Mouse (Mus musculus): ENCODE data around the gene Trem3. TPM values are rescaled to one million over a fixed set of nuclear protein-coding genes. Genes with fewer than 3 reads are reported as not detected.

The Trem3 gene
- not detected in 2 replicates for polyA plus RNA-seq (2016; fragmentation: Nextera tagmentation; extraction: Ambion mirVana)

DNA sequence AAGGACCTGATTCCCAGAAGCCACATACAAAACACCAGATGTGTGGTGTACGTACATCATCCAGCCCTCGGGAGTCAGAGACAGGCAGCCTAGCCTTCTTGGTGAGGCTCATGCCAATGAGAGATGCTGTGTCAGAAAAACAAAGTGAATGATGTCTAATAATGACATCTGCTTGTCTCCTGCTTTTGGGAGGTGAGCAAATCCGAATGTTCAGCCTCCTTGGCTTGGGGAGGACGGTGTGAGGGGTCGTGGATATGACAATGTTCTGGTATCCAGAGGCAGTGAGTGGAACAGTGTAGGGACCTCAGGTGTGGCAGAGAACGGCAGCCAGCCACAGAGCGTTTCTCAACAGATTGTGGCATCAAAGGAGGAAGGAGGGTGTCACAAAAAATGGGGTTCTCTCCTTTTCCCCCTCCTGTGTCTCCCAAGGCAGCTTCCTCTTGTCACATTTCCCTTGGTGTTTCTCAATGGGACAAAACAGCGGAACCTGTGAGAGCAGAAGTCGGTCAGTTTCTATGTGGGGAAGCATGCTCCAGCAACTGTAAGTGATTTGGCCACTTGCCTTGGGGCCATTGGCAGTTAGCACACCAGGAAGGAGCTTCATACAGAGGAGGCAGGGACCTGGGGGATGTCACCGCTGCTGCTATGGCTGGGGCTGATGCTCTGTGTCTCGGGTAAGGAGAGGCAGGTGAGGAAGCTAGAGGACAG is at the start of gene Trem3:
Gene Trem3, plus strand, starts transcription at position 557 of the 708 bp plus-strand sequence.
- Histone ChIP-seq H3K4me3 (no peak within 1 kb of the TSS), H3K9me3 (no peaks in the 10 kb centered on the region), H3K4me1 (no peaks in the 10 kb centered on the region), H3K27me3 (replicated peaks; ENCODE audit: low read depth, poor library complexity, severe bottlenecking) (no peaks in the 10 kb centered on the region), H3K27ac (replicated peaks) (no peak within 1 kb of the TSS), H3K36me3 (replicated peaks) (no peaks in the 10 kb centered on the region)
- WGBS, result 81% methylated on average over 11 of the region's 11 CpGs
- no peak for DNase-seq (ENCODE audit: low spot score)

DNA sequence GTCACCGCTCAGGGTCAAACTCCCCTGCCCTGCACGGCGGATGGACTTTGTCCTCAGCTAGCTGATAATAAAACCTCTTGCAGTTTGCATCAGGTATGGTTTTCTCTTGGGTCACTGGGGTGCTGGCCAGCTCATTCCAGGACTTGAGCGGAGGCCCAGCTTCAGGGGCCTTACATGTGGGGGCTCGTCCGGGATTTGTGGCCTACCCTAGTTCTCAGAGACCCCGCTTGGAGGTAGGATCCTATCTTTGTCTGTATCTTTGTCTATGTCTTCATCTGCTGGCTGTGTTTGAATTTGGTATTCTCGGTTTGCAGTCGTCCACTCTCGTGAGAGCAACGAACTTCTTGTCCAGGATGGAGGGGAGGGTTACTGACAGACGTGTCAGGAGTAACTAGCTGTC is 44.5 kb upstream of the Trem3 start:
- H3K4me3 ChIP-seq, result no peak overlapping the region
- no peak for DNase-seq (ENCODE audit: low spot score)
- H3K27me3 ChIP-seq (replicated peaks; ENCODE audit: low read depth, poor library complexity, severe bottlenecking), result no peaks in the 10 kb centered on the region
- no peak overlapping the region for H3K27ac ChIP-seq (replicated peaks)
- H3K36me3 ChIP-seq (replicated peaks), result no peaks in the 10 kb centered on the region
- no peaks in the 10 kb centered on the region for H3K4me1 ChIP-seq
- WGBS, result 94% methylated on average over 12 of the region's 12 CpGs
- peaks cover 27% of the 10 kb centered on the region for H3K9me3 ChIP-seq

GRCm38 (mm10) chr17:48212596-48212995 is 35.0 kb upstream of the Trem3 start:
- H3K4me3 ChIP-seq, result no peak overlapping the region
- H3K4me1 ChIP-seq, result no peaks in the 10 kb centered on the region
- H3K36me3 ChIP-seq (replicated peaks), result no peaks in the 10 kb centered on the region
- 93% methylated on average over 12 of the region's 12 CpGs for WGBS
- no peaks in the 10 kb centered on the region for H3K9me3 ChIP-seq
- no peak overlapping the region for H3K27ac ChIP-seq (replicated peaks)
- no peaks in the 10 kb centered on the region for H3K27me3 ChIP-seq (replicated peaks; ENCODE audit: low read depth, poor library complexity, severe bottlenecking)
- no peak for DNase-seq (ENCODE audit: low spot score)

- WGBS, result 78% methylated on average over 5 of the region's 5 CpGs
- no peaks in the 10 kb centered on the region for H3K36me3 ChIP-seq (replicated peaks)
- DNase-seq (ENCODE audit: low spot score), result no peak
These were observed 34.1 kb upstream of the Trem3 start for GRCm38 (mm10) chr17:48213511-48213910.

DNA sequence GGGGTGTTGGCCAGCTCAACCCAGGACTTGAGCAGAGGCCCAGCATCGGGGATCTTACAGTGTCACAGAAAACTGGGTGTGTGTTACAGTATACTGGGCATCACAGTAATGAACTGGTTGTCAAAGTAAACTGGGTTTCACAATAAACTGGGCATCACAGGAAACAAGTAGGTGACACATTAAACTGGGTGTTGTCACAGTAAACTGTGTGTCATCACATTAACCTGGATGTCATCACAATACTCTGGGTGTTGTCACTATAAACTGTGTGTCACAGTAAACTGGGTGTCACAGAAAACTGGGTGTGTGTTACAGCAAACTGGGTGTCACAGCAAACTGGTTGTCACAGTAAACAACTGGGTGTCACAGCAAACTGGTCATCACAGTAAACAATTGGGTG is 32.1 kb upstream of the Trem3 start:
- no peak overlapping the region for H3K27ac ChIP-seq (replicated peaks)
- H3K36me3 ChIP-seq (replicated peaks), result no peaks in the 10 kb centered on the region
- 92% methylated on average over 1 of the region's 1 CpGs for WGBS
- no peaks in the 10 kb centered on the region for H3K27me3 ChIP-seq (replicated peaks; ENCODE audit: low read depth, poor library complexity, severe bottlenecking)
- no peak overlapping the region for H3K4me3 ChIP-seq
- no peak for DNase-seq (ENCODE audit: low spot score)
- H3K4me1 ChIP-seq, result no peaks in the 10 kb centered on the region
- H3K9me3 ChIP-seq, result 0 out of 2 replicates have a peak, but pooled peaks cover 3% of the 10 kb centered on the region

More at GRCm38 (mm10) chr17:48213511-48213910, 34.1 kb upstream of the Trem3 start:
- Histone ChIP-seq H3K27me3 (replicated peaks; ENCODE audit: low read depth, poor library complexity, severe bottlenecking) (no peaks in the 10 kb centered on the region), H3K4me1 (no peaks in the 10 kb centered on the region), H3K9me3 (0 out of 2 replicates have a peak, but pooled peaks cover 3% of the 10 kb centered on the region), H3K27ac (replicated peaks) (no peak overlapping the region), H3K4me3 (no peak overlapping the region)

DNA sequence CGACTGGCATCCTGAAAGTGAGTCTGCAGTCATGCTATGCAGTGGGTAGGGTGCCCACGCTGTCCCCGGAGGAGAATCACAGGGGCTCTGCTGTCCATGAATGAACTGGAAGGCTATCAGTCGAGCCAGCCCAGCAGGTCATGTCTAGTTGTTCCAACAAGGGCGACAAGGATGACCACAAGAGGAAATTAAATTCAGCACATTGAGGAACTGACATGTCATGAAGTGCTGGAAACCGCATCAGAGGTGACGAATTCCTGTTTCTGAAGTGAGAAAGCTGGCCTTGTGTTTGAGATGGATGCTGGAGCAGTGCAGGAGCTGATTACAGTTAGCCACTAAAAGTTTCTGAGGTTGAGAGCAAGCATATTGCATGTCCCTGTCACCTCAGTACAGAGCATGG is 16.9 kb upstream of the Trem3 start:
- WGBS, result 89% methylated on average over 7 of the region's 7 CpGs
- Histone ChIP-seq H3K27me3 (replicated peaks; ENCODE audit: low read depth, poor library complexity, severe bottlenecking) (no peaks in the 10 kb centered on the region), H3K9me3 (no peaks in the 10 kb centered on the region), H3K36me3 (replicated peaks) (no peaks in the 10 kb centered on the region), H3K4me1 (no peaks in the 10 kb centered on the region), H3K4me3 (no peak overlapping the region), H3K27ac (replicated peaks) (no peak overlapping the region)
- no peak for DNase-seq (ENCODE audit: low spot score)

DNA sequence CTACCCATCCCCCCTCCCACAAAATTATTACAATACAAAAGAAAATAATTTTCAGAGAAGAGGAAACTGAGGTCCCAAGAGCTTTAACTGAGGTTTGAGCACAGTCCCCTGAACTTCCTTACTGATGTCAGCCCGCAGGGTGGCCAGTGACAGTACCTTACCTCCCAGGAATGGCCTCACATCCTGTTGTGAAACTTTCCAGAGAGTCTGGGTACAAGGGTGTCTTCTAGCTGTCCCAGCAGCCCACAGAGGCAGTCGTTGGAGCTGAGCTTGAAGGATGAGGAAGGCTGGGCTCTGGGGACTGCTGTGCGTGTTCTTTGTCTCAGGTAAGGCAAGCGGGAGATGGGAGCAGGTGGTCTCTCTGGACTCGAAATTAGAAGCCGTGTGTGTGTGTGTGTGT is 15.1 kb upstream of the Trem3 start, which contains the start of gene Trem1:
Gene Trem1, plus strand, starts transcription at position 251 of the 400 bp plus-strand sequence.
- Histone ChIP-seq H3K4me1 (no peaks in the 10 kb centered on the region), H3K36me3 (replicated peaks) (no peaks in the 10 kb centered on the region), H3K27ac (replicated peaks) (no peak within 1 kb of the TSS), H3K4me3 (no peak within 1 kb of the TSS), H3K27me3 (replicated peaks; ENCODE audit: low read depth, poor library complexity, severe bottlenecking) (no peaks in the 10 kb centered on the region), H3K9me3 (no peaks in the 10 kb centered on the region)
- 85% methylated on average over 6 of the region's 6 CpGs for WGBS
- no peak for DNase-seq (ENCODE audit: low spot score)

- DNase-seq (ENCODE audit: low spot score), result no peak
- H3K4me3 ChIP-seq, result no peak overlapping the region
- 89% methylated on average over 4 of the region's 4 CpGs for WGBS
- no peaks in the 10 kb centered on the region for H3K9me3 ChIP-seq
- no peak overlapping the region for H3K27ac ChIP-seq (replicated peaks)
- no peaks in the 10 kb centered on the region for H3K4me1 ChIP-seq
- no peaks in the 10 kb centered on the region for H3K27me3 ChIP-seq (replicated peaks; ENCODE audit: low read depth, poor library complexity, severe bottlenecking)
- no peaks in the 10 kb centered on the region for H3K36me3 ChIP-seq (replicated peaks)
These were observed 13.8 kb upstream of the Trem3 start for GRCm38 (mm10) chr17:48233789-48234188.

DNA sequence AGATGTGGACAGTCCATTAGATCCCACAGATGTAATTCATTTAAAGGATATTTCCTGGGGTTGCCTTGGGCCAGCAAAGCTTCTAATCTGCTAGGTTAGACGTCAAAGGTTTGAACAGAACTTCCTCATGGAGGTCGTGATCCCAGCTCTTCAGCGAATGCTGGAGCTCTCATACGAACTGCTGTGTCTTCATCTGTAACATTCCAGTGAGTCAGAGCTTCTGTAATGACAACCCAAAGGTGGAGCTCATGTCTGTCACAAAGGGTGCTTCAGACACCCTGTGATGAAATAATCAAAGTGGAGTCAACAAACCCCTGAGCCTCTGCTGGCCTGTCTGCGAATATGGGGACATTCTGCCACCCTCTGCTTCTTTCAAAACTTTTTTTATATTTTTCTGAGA is 13.0 kb upstream of the Trem3 start:
- no peak for DNase-seq (ENCODE audit: low spot score)
- H3K4me1 ChIP-seq, result no peaks in the 10 kb centered on the region
- no peaks in the 10 kb centered on the region for H3K9me3 ChIP-seq
- WGBS, result 67% methylated on average over 5 of the region's 5 CpGs
- H3K27ac ChIP-seq (replicated peaks), result no peak overlapping the region
- H3K27me3 ChIP-seq (replicated peaks; ENCODE audit: low read depth, poor library complexity, severe bottlenecking), result no peaks in the 10 kb centered on the region
- H3K36me3 ChIP-seq (replicated peaks), result no peaks in the 10 kb centered on the region
- no peak overlapping the region for H3K4me3 ChIP-seq

- H3K4me3 ChIP-seq, result no peak overlapping the region
These were observed 11.7 kb upstream of the Trem3 start for GRCm38 (mm10) chr17:48235773-48236370.

GRCm38 (mm10) chr17:48237621-48238020 is 10.0 kb upstream of the Trem3 start:
- Histone ChIP-seq H3K27ac (replicated peaks) (no peak overlapping the region), H3K36me3 (replicated peaks) (no peaks in the 10 kb centered on the region), H3K4me3 (no peak overlapping the region), H3K27me3 (replicated peaks; ENCODE audit: low read depth, poor library complexity, severe bottlenecking) (no peaks in the 10 kb centered on the region), H3K4me1 (no peaks in the 10 kb centered on the region), H3K9me3 (no peaks in the 10 kb centered on the region)
- 86% methylated on average over 8 of the region's 8 CpGs for WGBS
- DNase-seq (ENCODE audit: low spot score), result no peak

More at GRCm38 (mm10) chr17:48235773-48236370, 11.7 kb upstream of the Trem3 start:
- H3K27ac ChIP-seq (replicated peaks), result no peak overlapping the region
- 57% methylated on average over 4 of the region's 4 CpGs for WGBS
- H3K36me3 ChIP-seq (replicated peaks), result no peaks in the 10 kb centered on the region
- H3K9me3 ChIP-seq, result no peaks in the 10 kb centered on the region
- no peaks in the 10 kb centered on the region for H3K27me3 ChIP-seq (replicated peaks; ENCODE audit: low read depth, poor library complexity, severe bottlenecking)
- H3K4me1 ChIP-seq, result no peaks in the 10 kb centered on the region
- no peak for DNase-seq (ENCODE audit: low spot score)

DNA sequence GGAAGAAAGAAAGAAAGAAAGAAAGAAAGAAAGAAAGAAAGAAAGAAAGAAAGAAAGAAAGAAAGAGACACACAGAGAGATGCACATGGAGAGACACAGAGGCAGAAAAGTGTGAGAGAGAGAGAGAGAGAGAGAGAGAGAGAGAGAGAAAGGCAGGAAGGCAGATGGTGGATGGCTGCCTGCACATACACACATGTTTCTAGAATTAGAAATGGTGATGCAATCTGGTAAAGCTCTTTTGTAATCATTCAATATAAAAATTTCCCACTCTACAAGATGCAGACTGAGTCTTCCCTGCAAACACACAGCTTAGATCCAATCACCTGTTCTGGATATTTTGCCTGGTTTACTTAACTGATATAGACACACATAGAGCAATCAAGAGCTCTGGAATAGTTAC is 1.5 kb downstream of the Trem3 start:
- H3K27ac ChIP-seq (replicated peaks), result no peak overlapping the region
- H3K36me3 ChIP-seq (replicated peaks), result no peaks in the 10 kb centered on the region
- no peak for DNase-seq (ENCODE audit: low spot score)
- H3K27me3 ChIP-seq (replicated peaks; ENCODE audit: low read depth, poor library complexity, severe bottlenecking), result no peaks in the 10 kb centered on the region
- no peaks in the 10 kb centered on the region for H3K9me3 ChIP-seq
- H3K4me1 ChIP-seq, result no peaks in the 10 kb centered on the region
- no peak overlapping the region for H3K4me3 ChIP-seq

DNA sequence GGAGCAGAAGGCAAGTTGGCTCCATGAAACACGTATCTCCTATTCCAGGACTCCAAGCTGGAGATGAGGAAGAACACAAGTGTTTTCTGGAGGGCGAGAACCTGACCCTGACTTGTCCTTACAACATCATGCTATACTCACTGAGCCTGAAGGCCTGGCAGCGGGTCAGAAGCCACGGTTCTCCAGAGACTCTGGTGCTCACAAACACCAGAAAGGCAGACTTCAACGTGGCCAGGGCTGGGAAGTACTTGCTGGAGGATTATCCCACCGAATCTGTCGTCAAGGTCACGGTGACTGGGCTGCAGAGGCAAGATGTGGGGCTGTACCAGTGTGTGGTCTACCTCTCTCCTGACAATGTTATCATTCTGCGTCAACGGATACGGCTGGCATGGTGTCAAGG is 1.9 kb downstream of the Trem3 start:
- no peak overlapping the region for H3K4me3 ChIP-seq
- 79% methylated on average over 11 of the region's 11 CpGs for WGBS
- no peak for DNase-seq (ENCODE audit: low spot score)
- no peaks in the 10 kb centered on the region for H3K36me3 ChIP-seq (replicated peaks)
- no peaks in the 10 kb centered on the region for H3K9me3 ChIP-seq
- no peak overlapping the region for H3K27ac ChIP-seq (replicated peaks)
- H3K4me1 ChIP-seq, result no peaks in the 10 kb centered on the region
- H3K27me3 ChIP-seq (replicated peaks; ENCODE audit: low read depth, poor library complexity, severe bottlenecking), result no peaks in the 10 kb centered on the region

Measured in embryonic facial prominence, embryonic 10.5 days (tissue).